Mouse (Mus musculus) adrenal gland, adult 2 months (tissue): ENCODE results near the gene Arl2bp. TPM values are rescaled to one million over a fixed set of nuclear protein-coding genes. Genes with fewer than 3 reads are reported as not detected.

ENCODE experiments used
- DNase-seq: peaks from one replicate; pipeline ENCODE4 v3.0.0; 2021
- polyA plus RNA-seq: library from polyadenylated mRNA; depleted of rRNA; stranded (reverse); fragments of >200 nt; gene quantifications from 2 replicates; pipeline ENCODE4 v1.2.3, GENCODE M21; 2012
- total RNA-seq, 2 experiments: library from RNA; stranded (reverse); gene quantifications; 2 replicates each; pipeline ENCODE4 v1.2.3; 2021

The Arl2bp gene
- total and polyA plus RNA-seq, 3 experiments = 86.3 to 91.9 (median 88.6) TPM

DNA sequence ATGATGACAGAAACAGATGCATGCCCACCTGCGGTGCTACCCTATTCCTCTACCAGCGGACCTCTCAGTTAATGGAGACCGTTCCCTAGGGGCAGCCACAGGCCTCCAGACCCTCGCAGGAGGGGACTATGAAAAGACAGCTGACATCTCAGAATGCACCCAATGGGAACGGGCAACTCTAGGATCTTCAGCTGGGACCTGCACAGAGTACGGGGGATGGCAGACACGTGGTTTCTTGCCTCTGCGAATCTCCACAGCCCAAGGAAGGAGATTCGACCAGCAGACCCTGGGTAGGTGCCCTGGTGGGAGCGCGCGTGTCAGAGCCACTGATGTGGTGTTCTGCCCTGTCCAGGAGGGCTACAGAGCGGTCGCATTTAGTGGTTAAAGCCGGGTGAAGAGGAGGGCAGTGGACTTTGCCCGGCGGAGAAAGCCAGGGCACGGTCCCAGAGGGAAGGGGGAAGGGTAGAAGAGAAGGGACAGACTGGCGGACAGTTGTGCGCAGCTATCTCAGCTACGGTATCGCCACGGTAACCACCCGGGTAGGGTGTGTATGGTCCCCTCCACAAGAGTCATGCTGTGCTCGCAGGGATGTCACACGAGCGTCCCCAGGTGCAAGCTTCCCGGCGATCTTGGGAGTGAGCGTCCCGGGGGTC is 29.1 kb downstream of the Arl2bp start:
- no peak for DNase-seq

DNA sequence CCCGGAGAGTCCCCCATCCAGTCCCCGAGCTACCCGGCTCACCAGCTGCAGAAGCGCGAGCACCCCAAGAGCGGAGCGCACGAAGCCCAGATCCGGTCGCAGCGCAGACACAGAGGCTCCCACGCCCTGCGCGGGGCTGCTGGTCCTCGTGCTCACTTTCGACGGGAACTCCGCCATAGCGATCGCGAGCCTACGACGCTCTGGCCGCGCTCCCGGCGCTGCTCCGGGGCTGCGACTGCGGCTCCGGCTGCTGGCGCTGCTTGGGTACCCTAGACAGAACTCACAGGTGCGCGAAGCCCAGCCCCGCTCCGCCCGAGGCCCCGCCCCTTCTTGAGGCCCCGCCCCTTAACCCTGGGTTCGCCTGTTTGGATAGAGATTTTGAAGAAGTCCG is 29.6 kb downstream of the Arl2bp start, which contains the start of gene Pllp:
Gene Pllp, minus strand, starts transcription at position 285 of the 391 bp plus-strand sequence.
- peak; percentile 49 for DNase-seq

DNA sequence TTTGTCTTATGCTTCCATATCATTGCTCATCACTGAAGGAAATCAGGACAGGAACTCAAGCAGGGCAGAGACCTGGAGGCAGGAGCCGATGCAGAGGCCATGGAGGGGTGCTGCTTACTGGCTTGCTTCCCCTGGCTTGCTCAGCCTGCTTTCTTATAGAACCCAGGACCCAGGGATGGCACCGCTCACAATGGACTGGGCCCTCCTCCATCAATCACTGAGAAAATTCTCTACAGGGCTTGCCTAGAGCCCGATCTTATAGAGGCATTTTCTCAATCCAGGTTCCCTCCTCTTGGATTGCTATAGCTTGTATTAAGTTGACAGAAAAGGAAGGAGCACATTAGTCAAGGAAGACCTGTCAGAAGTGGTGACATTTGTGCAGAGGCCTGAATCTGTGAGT is 30.2 kb downstream of the Arl2bp start:
- no peak for DNase-seq

DNA sequence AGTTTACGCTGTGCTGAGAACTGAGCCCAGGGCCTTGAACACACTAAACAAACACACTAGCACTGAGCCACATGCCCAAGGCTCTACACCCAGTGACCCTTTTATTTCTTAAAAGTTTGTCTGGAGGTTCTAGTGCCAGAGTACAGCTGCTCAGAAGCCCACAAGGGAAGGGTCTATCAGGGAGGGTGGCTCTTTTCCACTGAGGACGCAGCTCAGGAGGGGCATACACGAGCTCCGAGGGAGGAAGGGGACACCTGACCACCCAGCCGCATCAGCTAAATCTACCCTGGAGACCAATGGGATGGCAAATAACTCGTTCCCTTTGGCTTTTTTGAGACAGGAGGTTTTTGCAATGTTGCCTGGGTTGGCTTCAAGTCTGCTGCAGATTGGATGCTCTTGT is 31.6 kb downstream of the Arl2bp start:
- no peak for DNase-seq

DNA sequence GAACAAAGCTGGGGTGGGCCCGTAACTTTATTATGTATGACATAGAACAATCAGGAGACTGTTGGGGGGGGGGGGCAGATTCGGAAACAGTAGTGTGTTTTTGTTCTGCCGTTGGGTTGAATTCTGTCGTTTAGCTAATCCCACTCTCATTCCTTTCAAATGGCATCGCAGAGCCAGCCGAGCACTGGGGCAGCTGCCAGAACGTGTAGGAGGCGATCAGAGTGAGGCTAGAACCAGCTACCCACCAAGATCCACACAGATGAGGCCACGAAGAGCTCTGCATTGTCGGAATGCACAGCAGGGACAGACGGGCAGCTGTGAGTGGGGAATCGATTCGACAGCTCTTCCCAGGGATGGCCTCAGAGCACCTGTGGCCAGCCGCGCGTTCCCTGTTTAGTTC is 33.0 kb downstream of the Arl2bp start:
- DNase-seq = no peak

DNA sequence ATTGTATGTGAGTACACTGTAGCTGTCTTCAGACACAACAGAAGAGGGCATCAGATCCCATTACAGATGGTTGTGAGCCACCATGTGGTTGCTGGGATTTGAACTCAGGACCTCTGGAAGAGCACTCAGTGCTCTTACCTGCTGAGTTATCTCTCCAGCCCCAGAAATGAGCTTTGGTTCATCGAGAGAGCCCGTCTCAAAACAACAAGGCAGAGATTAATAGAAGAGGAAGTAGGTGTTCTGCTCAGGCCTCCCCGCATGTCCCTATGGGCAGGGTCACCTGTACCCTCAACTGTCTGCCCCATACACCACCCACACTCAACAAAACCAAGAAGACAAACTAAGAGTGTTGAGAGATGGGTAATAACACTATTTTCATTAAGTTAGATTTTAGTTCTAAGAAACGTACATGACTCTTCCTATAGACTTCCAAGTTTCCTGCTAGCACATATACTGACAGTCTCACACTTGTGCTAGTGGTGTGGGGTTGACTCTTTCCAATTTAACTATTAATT is 34.1 kb downstream of the Arl2bp start:
- DNase-seq = no peak

DNA sequence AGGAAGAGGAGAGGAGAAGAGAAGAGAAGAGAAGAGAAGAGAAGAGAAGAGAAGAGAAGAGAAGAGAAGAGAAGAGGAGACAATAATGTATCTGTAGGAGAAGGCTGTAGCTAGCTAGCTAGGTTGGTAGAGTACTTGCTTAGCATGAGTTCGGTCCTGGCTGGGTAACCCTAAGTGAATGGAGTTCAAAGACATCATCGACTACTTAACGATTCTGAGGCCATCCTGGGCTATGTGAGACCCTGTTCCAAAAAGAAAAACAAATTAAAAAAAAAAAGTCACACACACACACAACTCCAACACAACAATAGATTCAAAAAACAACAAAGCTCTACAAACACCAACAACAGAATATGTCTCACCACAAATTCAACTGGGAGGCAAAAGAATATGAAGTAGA is 35.8 kb downstream of the Arl2bp start:
- no peak for DNase-seq

DNA sequence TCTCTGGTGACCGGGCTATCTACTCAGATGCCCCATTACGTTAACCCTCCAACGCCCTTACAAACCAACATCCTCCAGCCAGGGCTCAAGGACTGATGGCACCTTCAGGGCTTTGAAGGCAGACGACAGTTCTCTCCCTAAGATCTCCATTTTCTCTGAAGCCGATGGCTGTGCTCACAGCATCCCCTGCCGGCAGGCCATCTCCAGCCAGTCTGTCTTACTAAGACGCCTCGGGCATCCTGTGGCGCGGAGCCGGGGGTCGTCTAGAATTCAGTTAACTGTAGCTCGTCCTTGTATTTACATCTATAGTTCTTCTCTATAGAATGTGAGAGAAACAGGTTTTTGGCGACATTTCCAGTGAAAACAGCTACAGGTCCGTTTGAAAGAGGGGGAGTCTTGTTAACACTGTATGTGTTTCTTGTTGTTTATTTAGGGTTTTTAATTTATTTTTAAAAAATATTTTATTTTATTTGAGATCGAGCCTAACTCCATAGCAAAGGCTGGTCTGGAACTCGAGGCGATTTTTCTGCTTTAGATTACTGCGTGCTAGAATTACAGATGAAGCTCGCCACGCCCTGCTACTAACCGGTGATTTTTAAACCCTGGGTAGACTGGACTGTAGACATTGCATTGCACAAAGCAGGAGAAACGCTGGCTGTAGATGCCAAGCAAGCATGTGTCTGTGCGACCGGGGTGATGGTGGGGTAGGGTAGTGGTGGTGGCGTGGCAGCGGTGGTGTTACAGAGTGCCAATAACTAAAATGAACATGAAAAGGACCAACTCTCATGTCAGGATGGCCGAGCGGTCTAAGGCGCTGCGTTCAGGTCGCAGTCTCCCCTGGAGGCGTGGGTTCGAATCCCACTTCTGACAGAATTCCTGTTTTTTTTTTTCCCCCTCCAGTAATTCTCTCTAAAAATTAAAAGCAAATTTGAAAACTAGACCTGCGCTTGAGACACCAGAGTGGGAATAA is 36.7 kb downstream of the Arl2bp start:
- peak; percentile 89 for DNase-seq

DNA sequence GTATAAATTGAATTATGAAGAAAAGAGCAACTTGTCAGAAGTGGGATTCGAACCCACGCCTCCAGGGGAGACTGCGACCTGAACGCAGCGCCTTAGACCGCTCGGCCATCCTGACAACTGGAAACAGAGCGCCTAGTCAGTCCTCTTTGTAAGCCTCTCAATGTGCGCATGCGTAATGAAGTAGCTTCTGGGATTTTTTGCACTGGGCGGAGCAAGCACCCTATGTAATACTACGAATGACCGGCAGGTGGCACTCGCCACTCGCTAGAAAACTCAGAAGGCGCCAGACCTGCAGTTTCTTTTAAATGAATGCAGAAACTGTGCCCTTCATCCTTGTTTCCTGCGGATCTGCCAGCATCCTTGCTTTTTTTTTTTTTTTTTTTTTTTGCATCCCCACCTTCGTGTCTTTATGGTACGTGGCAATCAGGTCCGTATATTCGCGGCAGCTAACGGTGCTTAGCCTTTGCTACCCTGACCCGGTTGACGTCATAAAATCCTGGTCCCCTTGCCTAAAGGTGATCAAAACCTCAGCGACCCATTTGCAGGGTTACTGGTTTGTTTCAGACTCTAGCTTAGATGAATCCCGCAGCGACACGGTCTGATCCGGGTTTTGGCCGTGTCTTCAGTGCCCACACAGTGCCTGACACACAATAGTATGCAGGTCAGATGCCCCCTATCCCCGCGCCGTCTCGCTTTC is 37.7 kb downstream of the Arl2bp start:
- peak; percentile 95 for DNase-seq

DNA sequence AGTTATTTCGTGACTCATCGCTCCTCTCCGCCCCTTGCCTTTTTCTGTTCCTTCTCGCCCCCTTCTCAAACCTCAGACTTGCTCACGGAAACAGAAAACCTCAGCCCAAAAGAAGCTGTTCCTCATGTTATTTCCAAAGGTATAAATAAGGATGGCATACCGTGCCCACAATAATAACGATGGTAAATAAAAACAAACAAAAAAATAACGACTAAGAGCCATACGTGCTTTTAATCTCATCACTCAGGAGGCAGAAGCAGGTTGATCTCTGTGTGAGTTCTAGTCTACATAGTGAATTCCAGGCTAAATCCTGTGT is 38.2 kb downstream of the Arl2bp start:
- DNase-seq = no peak

DNA sequence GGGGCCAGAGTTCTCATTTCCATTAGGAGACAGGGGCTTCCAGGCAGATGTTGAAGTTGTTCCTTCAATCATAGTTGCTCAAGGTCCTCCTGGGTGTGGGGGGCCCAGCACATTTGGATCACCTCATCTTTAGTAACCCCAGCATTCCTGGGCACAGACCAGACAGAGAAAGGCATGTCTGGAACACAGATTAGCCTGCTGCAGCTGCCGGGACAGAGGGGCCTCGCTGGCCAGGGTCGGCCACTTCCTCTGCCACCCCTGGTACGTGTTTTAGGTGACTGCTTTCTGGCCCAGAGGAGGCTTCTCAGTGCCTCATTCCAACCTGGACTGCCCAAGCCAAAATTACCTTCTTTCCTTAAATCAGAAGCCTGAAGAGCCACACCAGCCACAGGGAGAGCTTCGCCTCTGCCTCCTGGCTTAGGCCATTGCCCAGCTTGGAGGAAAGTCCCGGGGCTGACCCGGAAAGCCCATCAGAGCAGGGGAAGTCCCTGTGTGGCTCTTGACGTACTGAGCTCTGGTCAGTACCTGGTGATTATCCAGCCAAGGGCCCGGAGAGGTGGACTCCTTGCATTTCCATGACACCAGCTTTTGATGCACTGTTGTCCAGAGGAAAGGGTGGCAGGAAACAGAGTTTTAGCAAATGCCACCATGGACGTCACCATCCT is 39.3 kb downstream of the Arl2bp start:
- DNase-seq = no peak

DNA sequence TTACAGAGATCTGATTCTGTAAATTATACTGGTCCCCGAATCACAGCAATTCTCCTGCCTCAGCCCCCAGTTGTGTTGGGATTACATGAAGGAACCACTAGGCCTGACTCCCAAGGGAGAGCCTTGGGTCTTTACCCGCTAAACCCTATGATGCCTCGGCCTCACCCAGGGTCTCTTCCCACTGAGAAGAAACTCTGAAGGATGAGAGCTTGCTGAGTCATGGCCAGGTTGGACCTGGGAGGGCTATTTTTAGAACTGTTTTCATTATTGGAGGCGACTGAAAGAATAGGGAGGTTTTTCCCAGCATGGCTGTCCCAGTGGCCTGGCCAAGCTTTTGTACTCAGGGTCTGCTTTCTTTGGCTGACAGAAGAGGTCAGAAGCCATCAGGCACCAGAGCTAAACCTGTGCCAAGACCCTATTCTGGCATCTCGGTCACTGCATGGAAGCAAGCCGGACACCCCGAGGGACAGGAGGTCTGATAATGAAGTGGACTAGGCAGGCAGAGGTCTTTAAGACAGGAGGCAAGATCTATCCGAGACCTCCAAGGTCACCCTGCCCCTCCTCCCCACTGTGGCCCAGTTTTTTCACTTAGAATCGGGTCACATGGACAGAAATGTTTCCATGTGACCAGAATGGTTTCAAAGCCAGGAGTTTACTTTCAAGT is 40.5 kb downstream of the Arl2bp start:
- peak; percentile 78 for DNase-seq

DNA sequence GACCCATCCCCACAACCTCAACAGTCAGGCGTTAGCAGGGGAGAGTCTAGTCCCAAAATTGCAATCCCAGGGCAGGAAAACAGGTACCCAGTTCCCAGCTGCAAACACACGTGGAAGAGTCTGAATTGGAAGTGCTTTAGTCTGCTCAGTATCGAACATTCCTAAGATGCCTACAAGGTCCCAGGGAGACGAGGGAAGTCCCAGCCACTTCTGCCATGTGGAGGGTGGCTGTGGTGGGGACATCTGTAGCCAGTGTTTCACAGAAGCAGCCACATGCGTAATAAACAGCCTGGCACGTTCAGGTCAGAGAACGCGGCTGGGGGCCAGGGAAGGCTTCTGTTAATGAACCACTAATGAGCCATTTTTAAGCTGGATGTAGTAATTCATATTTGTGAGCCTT is 43.9 kb downstream of the Arl2bp start:
- no peak for DNase-seq

DNA sequence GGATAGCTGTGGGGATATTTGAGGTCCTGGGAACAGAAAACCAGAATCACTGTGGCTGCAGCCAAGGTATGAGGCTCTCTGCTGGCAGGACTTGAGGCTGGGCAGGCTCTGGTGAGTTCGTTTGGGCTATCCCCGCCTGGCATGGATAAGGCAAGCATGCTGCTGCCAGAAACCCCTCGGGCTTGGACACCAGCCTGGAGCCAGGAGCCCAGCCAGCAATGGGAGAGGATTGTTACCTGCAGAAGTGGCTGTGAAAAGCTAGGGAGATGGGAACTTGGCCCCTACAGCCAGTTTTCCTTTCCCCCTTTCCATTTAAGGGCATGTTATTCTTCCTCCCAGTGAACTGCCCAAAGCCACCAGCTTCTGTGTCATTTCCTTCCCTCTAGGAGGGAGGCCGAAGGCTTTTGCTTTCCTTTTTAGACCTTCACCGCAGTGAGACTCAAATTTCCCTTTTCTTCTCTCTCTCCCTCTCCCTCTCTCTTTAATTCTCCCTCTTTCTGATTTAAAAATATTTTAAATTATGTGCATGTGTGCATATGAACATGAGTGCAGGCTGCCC is 44.8 kb downstream of the Arl2bp start:
- peak; percentile 18 for DNase-seq

DNA sequence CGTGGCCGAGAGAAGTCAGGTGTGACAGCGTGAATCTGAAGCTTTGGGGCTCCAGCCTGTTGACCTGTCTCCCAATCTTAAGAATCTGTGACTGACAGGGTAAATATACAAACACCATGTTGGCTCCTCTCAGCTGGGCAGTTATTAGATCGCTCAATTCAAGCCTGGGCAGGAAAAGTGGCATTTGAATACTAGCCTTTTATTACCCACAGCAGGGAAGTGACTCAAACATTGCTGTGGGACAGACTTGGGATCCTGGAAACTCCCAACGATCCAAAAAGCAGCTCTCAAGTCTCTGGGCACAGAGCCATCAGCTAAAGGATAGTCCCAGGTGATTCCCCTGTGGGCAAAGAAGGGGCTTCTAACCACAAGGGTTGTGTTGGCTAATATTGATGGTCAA is 48.2 kb downstream of the Arl2bp start:
- DNase-seq = no peak

DNA sequence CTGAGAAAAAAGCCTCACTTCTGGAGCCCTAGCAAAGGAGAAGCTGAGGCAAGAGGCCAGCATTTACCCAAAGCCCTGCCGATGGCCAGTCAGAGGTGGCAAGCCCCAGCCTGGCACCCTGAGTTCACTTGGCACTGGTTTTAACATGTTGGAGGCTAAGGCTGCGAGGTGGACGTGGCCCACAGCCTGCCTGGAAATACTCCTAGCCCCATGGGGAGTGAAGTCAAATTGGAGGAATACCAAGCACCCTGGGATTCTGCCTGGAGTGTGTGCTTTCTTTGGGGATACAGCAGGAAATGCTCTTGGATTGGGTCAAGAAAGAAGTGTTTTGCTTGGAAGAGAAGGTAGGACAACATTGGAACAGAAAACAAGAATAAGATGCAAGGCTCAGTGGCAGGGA is 49.5 kb downstream of the Arl2bp start:
- DNase-seq = peak; percentile 28

DNA sequence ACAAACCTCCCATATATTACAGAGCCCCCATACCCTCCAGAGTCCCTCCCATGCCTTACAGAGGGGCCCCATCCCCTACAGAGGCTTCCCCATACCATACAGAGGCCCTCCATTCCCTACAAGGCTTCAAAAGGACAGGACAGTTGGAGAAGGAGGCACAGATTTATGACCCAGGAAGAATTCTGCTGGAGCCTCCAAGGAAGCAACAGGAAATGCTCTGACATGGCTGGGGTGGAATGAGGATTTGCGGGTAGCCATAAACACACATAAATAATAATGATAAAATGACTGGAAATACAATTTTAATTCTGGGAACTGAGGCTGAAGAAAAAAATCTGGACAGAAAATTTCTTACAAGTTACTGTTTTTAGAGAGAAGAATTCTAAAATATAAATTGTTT is 50.4 kb downstream of the Arl2bp start:
- no peak for DNase-seq
